Mouse (Mus musculus): ENCODE results near the gene Clic4. TPM values are rescaled to one million over a fixed set of nuclear protein-coding genes. Genes with fewer than 3 reads are reported as not detected.

The Clic4 gene
- total and polyA plus RNA-seq, 3 experiments = 148 to 249 (median 248) TPM

DNA sequence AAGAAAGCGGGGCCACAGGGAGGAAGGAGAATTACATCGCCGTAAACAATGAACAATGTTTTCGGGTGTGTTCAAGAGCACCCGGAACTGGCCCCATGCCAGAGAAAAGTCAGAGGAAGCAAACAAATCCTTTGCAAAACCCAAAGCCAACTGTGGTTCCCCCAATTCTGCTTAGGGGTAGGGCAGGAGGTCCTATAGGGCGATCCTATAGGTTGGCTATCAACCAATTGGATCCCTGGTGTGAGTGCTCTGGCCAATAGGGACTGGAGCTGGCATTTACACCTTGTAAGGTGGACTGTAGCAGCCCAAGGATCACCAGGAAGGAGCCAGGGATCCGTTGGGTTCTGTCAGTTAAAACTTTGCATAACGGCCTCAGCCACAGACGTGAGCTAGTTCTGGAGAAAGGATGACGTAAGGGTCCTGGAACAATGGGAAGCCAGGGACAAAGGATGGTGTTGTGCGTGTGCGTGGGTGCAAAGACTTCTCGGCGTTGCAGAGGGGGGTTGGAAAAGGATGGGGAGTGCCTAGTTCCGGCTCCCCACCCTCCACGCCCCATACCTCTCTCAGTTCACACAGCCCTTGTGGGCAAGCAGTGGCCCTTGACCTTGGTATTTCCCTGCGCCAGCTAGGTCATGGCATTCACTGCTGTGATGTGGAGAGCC lies 34.5 kb upstream of the Clic4 start:
- Histone ChIP-seq H3K4me3 (no peak overlapping the region), H3K79me2 (replicated peaks; ENCODE audit: control insufficient read depth, insufficient read depth, low read length) (no peaks in the 10 kb centered on the region), H3K36me3 (ENCODE audit: control insufficient read depth, insufficient read depth, low read length) (no peaks in the 10 kb centered on the region), H3K9ac (ENCODE audit: low read depth, low read length) (no peak overlapping the region), H3K27me3 (ENCODE audit: control insufficient read depth, insufficient read depth, low read length) (no peaks in the 10 kb centered on the region), H3K27ac (peak overlapping the region; percentile 85), H3K4me1 (ENCODE audit: control insufficient read depth, insufficient read depth, low read length) (peaks cover 13% of the 10 kb centered on the region)
- intact Hi-C loops (cut with DNase I) = no loop called here
- DNase-seq = peak; percentile 50 to 62
- WGBS = 44% methylated on average over 17 of the region's 17 CpGs
- no peak for TF ChIP-seq CTCF (IDR thresholded peaks at IDR 0.05)
- TF ChIP-seq POLR2A (IDR thresholded peaks at IDR 0.05; ENCODE audit: insufficient read depth, low read depth, low read length) = no peak
- 0 out of 2 replicates have a peak, but pooled peaks have one; percentile 16 for TF ChIP-seq EP300 (IDR thresholded peaks at IDR 0.05; ENCODE audit: insufficient read depth, low read depth, low read length)

DNA sequence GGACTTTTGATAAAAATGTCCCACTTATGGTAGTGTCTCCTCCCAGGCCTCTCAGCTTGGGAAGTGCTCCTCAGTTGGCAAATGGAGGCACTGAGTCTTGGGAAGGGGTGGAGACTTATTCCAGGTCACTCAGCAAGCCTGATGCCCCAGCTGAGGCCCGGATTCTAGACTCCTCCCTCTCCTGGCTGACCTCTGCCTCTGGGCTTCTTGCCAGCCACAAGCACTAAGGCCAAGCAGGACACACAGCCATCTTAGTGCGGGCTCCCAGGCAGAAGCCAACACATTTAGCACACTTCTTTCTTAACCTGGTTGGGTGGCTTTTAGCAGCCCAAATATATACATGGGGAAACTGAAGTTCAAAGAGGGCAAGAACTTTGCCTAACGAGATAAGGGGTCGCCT lies 33.9 kb upstream of the Clic4 start:
- WGBS = 24% methylated on average over 4 of the region's 4 CpGs
- Histone ChIP-seq H3K4me1 (ENCODE audit: control insufficient read depth, insufficient read depth, low read length) (peaks cover 12% of the 10 kb centered on the region), H3K27me3 (ENCODE audit: control insufficient read depth, insufficient read depth, low read length) (no peaks in the 10 kb centered on the region), H3K36me3 (ENCODE audit: control insufficient read depth, insufficient read depth, low read length) (no peaks in the 10 kb centered on the region), H3K79me2 (replicated peaks; ENCODE audit: control insufficient read depth, insufficient read depth, low read length) (no peaks in the 10 kb centered on the region), H3K9ac (ENCODE audit: low read depth, low read length) (no peak overlapping the region), H3K4me3 (no peak overlapping the region), H3K27ac (peak overlapping the region; percentile 85)
- peak; percentile 77 to 84 for DNase-seq
- TF ChIP-seq EP300 (IDR thresholded peaks at IDR 0.05; ENCODE audit: insufficient read depth, low read depth, low read length) (no peak), CTCF (IDR thresholded peaks at IDR 0.05) (no peak)
- intact Hi-C loops (cut with DNase I) = no loop called here

- Histone ChIP-seq H3K27me3 (ENCODE audit: control insufficient read depth, insufficient read depth, low read length) (no peaks in the 10 kb centered on the region), H3K4me1 (ENCODE audit: control insufficient read depth, insufficient read depth, low read length) (peaks cover 5% of the 10 kb centered on the region), H3K4me3 (no peak overlapping the region), H3K27ac (no peak overlapping the region), H3K9ac (ENCODE audit: low read depth, low read length) (no peak overlapping the region), H3K36me3 (ENCODE audit: control insufficient read depth, insufficient read depth, low read length) (no peaks in the 10 kb centered on the region), H3K79me2 (replicated peaks; ENCODE audit: control insufficient read depth, insufficient read depth, low read length) (no peaks in the 10 kb centered on the region)
- DNase-seq = peak in 1 of 2 experiments; percentile 13
- no peak for TF ChIP-seq EP300 (IDR thresholded peaks at IDR 0.05; ENCODE audit: insufficient read depth, low read depth, low read length)
- intact Hi-C loops (cut with DNase I) = no loop called here
- WGBS = 80% methylated on average over 10 of the region's 10 CpGs
Measured at GRCm38 (mm10) chr4:135302261-135302660, 29.6 kb upstream of the Clic4 start.

DNA sequence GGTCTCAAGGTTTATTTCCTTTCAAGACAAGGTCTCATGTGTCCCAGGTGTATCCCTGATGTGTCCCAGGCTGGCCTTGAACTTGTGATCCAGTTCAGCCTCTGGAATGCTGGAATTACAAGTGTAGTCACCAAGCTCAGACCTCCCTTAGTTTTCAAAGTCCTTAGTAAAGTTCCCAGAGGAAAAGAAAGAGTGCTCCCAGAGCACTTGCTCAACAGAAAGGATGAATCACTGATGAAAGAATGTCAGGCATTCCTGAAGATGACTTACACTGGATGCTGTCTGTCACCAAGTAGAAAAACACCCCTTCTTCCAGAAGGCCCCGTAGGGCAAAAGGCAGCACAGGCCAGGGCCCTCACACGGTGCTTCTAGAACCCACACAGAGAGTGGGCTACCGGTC lies 28.6 kb upstream of the Clic4 start:
- Histone ChIP-seq H3K36me3 (ENCODE audit: control insufficient read depth, insufficient read depth, low read length) (no peaks in the 10 kb centered on the region), H3K27me3 (ENCODE audit: control insufficient read depth, insufficient read depth, low read length) (no peaks in the 10 kb centered on the region), H3K9ac (ENCODE audit: low read depth, low read length) (no peak overlapping the region), H3K79me2 (replicated peaks; ENCODE audit: control insufficient read depth, insufficient read depth, low read length) (no peaks in the 10 kb centered on the region), H3K27ac (no peak overlapping the region), H3K4me3 (no peak overlapping the region), H3K4me1 (ENCODE audit: control insufficient read depth, insufficient read depth, low read length) (no peaks in the 10 kb centered on the region; the same call in 1 of the 2 replicates)
- no peak for DNase-seq
- no peak for TF ChIP-seq POLR2A (IDR thresholded peaks at IDR 0.05; ENCODE audit: insufficient read depth, low read depth, low read length)
- TF ChIP-seq CTCF (IDR thresholded peaks at IDR 0.05) = no peak
- TF ChIP-seq EP300 (IDR thresholded peaks at IDR 0.05; ENCODE audit: insufficient read depth, low read depth, low read length) = no peak
- 60% methylated on average over 3 of the region's 3 CpGs for WGBS
- intact Hi-C loops (cut with DNase I) = no loop called here

DNA sequence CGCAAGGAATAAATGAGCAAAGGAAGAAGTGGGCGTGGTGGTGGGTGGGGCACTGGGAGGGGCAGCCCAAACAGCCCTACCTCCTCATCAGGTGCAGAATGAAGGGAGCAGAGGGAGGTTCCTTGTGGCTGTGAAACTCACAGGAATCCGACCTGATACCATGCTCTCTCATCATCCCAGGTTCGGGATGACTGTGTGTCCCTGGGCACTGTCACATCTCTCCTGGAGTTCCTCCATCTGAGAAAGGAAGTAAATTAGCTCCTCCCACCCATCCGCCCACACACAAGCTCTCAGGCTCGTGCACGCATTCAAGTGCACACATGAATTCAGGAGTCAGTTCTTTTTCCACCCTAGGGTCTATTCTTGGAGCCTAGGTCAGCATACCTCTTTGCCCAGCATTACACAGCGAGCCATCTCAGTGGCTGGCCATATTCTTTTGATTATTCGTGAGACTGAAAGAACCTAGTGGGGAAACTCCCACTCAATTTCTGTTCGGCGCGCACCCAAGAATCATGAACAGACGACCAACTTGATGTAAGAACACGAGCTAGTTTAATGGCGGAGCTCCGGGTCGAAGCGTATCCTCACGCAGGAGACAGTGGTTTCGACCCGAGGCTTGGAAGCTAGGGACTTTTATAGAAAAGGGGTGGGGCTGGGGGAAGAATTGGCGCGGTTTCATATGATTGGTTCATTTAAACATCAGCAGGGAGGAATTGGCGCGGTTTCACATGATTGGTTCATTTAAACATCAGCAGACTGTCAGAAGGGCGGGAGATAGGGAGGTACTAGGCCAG lies 27.8 kb upstream of the Clic4 start:
- Histone ChIP-seq H3K9ac (ENCODE audit: low read depth, low read length) (no peak overlapping the region), H3K27ac (no peak overlapping the region), H3K4me3 (no peak overlapping the region), H3K4me1 (ENCODE audit: control insufficient read depth, insufficient read depth, low read length) (no peaks in the 10 kb centered on the region), H3K79me2 (replicated peaks; ENCODE audit: control insufficient read depth, insufficient read depth, low read length) (no peaks in the 10 kb centered on the region), H3K27me3 (ENCODE audit: control insufficient read depth, insufficient read depth, low read length) (no peaks in the 10 kb centered on the region), H3K36me3 (ENCODE audit: control insufficient read depth, insufficient read depth, low read length) (no peaks in the 10 kb centered on the region)
- intact Hi-C loops (cut with DNase I) = no loop called here
- 87% methylated on average over 26 of the region's 26 CpGs for WGBS
- TF ChIP-seq CTCF (IDR thresholded peaks at IDR 0.05) = no peak
- no peak for TF ChIP-seq EP300 (IDR thresholded peaks at IDR 0.05; ENCODE audit: insufficient read depth, low read depth, low read length)
- no peak for TF ChIP-seq POLR2A (IDR thresholded peaks at IDR 0.05; ENCODE audit: insufficient read depth, low read depth, low read length)
- DNase-seq = no peak

GRCm38 (mm10) chr4:135298680-135299079 lies 26.1 kb upstream of the Clic4 start:
- intact Hi-C loops (cut with DNase I) = no loop called here
- TF ChIP-seq EP300 (IDR thresholded peaks at IDR 0.05; ENCODE audit: insufficient read depth, low read depth, low read length) (no peak), POLR2A (IDR thresholded peaks at IDR 0.05; ENCODE audit: insufficient read depth, low read depth, low read length) (no peak), CTCF (IDR thresholded peaks at IDR 0.05) (no peak)
- Histone ChIP-seq H3K27ac (peak overlapping the region; percentile 26; the same call in 1 of the 2 replicates), H3K4me1 (ENCODE audit: control insufficient read depth, insufficient read depth, low read length) (no peaks in the 10 kb centered on the region), H3K79me2 (replicated peaks; ENCODE audit: control insufficient read depth, insufficient read depth, low read length) (no peaks in the 10 kb centered on the region), H3K9ac (ENCODE audit: low read depth, low read length) (no peak overlapping the region), H3K27me3 (ENCODE audit: control insufficient read depth, insufficient read depth, low read length) (no peaks in the 10 kb centered on the region), H3K36me3 (ENCODE audit: control insufficient read depth, insufficient read depth, low read length) (no peaks in the 10 kb centered on the region), H3K4me3 (no peak overlapping the region)
- 73% methylated on average over 10 of the region's 10 CpGs for WGBS
- DNase-seq = no peak
